ENCODE assay signal across 8 mouse cellular contexts in the genomic region with DNA sequence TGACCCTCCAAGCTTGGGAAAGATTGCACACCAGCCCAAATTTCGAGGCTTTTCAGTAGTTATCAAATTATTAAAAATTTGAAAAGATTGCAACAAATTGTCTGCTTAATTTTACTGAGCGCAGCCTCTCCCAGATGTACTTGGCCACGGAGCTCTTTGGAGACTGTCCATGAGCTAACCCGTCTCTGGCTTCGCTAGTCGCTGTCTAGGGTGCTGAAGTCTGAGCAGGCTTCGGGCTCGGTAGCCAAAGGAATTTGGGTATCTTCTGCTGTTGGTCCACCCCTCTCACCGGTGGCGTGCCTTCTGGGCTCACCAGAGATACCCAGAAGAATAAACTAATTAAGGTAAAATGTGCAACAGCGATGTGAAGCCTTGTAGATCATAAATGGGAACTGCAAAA.
DNase-seq lines count a peak whose midpoint lies in the region; ATAC-seq and TF ChIP-seq lines count a peak whose summit lies in the region.

No protein-coding gene starts in this region.

- no peak overlapping the region for H3K4me3 ChIP-seq in midbrain, embryonic 10.5 days
- no peak overlapping the region for H3K4me3 ChIP-seq in midbrain, embryonic 13.5 days (replicated peaks)
- H3K4me3 ChIP-seq in layer of hippocampus, adult 2 months: no peak overlapping the region

- 10% methylated on average over 11 of the region's 11 CpGs for WGBS in midbrain, embryonic 10.5 days
- 12% methylated on average over 11 of the region's 11 CpGs for whole genome bisulfite sequencing in midbrain, embryonic 13.5 days

- peaks cover 31% of the 10 kb centered on the region; the same call in 1 of the 2 replicates for H3K27me3 ChIP-seq in midbrain, embryonic 10.5 days (ENCODE audit: low read depth, poor library complexity, severe bottlenecking)
- H3K27me3 ChIP-seq in midbrain, embryonic 13.5 days: no peaks in the 10 kb centered on the region

- no peak overlapping the region for H3K27ac ChIP-seq in midbrain, embryonic 10.5 days (replicated peaks)
- no peak overlapping the region for H3K27ac ChIP-seq in midbrain, embryonic 13.5 days
- H3K27ac ChIP-seq in layer of hippocampus, adult 2 months: no peak overlapping the region

- no peak for TF ChIP-seq CTCF in layer of hippocampus, adult 2 months (conservative IDR thresholded peaks at IDR 0.05)

- ATAC-seq in midbrain, embryonic 13.5 days: no peak

- H3K4me2 ChIP-seq in midbrain, embryonic 13.5 days (replicated peaks): no peak overlapping the region

- no peaks in the 10 kb centered on the region for H3K36me3 ChIP-seq in midbrain, embryonic 10.5 days
- H3K36me3 ChIP-seq in midbrain, embryonic 13.5 days: no peaks in the 10 kb centered on the region

- peak; percentile 66 for DNase-seq in midbrain, embryonic 10.5 days (ENCODE audit: low spot score)
- DNase-seq in adrenal gland, adult 2 months: peak; percentile 76
- peak; percentile 59 for DNase-seq in gastrocnemius, postnatal 25 days
- peak; percentile 90 to 91 for DNase-seq in kidney, postnatal 4 days
- DNase-seq in retina, embryonic 14.5 days (ENCODE audit: low spot score): peak; percentile 76
- DNase-seq in layer of hippocampus, adult 2 months (ENCODE audit: low spot score in 2 of 2): no peak
- no peak for DNase-seq in spleen, adult 18-20 months

- H3K9me3 ChIP-seq in midbrain, embryonic 10.5 days (replicated peaks): no peaks in the 10 kb centered on the region
- H3K9me3 ChIP-seq in midbrain, embryonic 13.5 days: no peaks in the 10 kb centered on the region

- peaks cover 24% of the 10 kb centered on the region for H3K4me1 ChIP-seq in midbrain, embryonic 10.5 days
- H3K4me1 ChIP-seq in midbrain, embryonic 13.5 days (replicated peaks): 0 out of 2 replicates have a peak, but pooled peaks cover 4% of the 10 kb centered on the region

- H3K9ac ChIP-seq in midbrain, embryonic 13.5 days (replicated peaks): no peak overlapping the region

Comparison
In these comparisons a context has a peak if more than half of its experiments do, and no peak if none do; other contexts are left out.
1. DNase-seq: peak in midbrain, embryonic 10.5 days (single experiment), adrenal gland, adult 2 months (single experiment), gastrocnemius, postnatal 25 days (single experiment), kidney, postnatal 4 days (2 of 2) and retina, embryonic 14.5 days (single experiment); none in layer of hippocampus, adult 2 months (0 of 2) and spleen, adult 18-20 months (0 of 2).